Mouse (Mus musculus) heart, postnatal 10 days (tissue): ENCODE data around the gene Ccdc187. TPM values are rescaled to one million over a fixed set of nuclear protein-coding genes. Genes with fewer than 3 reads are reported as not detected.

Source experiments
- total RNA-seq, 2 experiments: library from RNA; stranded (reverse); gene quantifications; 2 replicates each; pipeline ENCODE4 v1.2.3; 2021

The Ccdc187 gene
- total RNA-seq, 2 experiments from 2014 or later, result 0.05 to 0.22 TPM

Other genes starting within 250 kb of the Ccdc187 start
- 10 to 100 TPM; 12.2 to 15.9 TPM for gene Nacc2, start 171.3 kb downstream of the Ccdc187 start, total RNA-seq
- not detected for gene Lhx3, start 86.3 kb downstream of the Ccdc187 start, total RNA-seq
- 10 to 100 TPM; 11.8 to 12.8 TPM for gene Qsox2, start 57.0 kb downstream of the Ccdc187 start, total RNA-seq
- gene Gpsm1, start 21.0 kb upstream of the Ccdc187 start, total RNA-seq, result 100 to 1,000 TPM; 168 to 234 TPM
- 10 to 100 TPM; 14.8 to 16.3 TPM for gene Dnlz, start 57.6 kb upstream of the Ccdc187 start, total RNA-seq
- gene Card9, start 66.4 kb upstream of the Ccdc187 start, total RNA-seq, result 1 to 10 TPM; 1.2 to 1.3 TPM
- 10 to 100 TPM; 13.0 to 15.5 TPM for gene Snapc4, start 86.1 kb upstream of the Ccdc187 start, total RNA-seq
- 10 to 100 TPM; 58.5 to 58.8 TPM for gene Entr1, start 94.8 kb upstream of the Ccdc187 start, total RNA-seq
- 100 to 1,000 TPM; 116 to 130 TPM for gene Pmpca, start 94.8 kb upstream of the Ccdc187 start, total RNA-seq
- 10 to 100 TPM; 15.3 to 17.1 TPM for gene Inpp5e, start 114.6 kb upstream of the Ccdc187 start, total RNA-seq
- gene Sec16a, start 150.7 kb upstream of the Ccdc187 start, total RNA-seq, result 10 to 100 TPM; 38.2 to 45.5 TPM
- gene Notch1, start 222.1 kb upstream of the Ccdc187 start, total RNA-seq, result 10 to 100 TPM; 54.0 to 54.3 TPM